Mouse (Mus musculus) spleen, adult 12 weeks (tissue): Measurements from ENCODE around the gene Ltbp3.

ENCODE experiments used
- DNase-seq: peaks from one replicate; pipeline ENCODE4 v3.0.0; 2022; ENCODE audit warnings: low spot score

The Ltbp3 gene

DNA sequence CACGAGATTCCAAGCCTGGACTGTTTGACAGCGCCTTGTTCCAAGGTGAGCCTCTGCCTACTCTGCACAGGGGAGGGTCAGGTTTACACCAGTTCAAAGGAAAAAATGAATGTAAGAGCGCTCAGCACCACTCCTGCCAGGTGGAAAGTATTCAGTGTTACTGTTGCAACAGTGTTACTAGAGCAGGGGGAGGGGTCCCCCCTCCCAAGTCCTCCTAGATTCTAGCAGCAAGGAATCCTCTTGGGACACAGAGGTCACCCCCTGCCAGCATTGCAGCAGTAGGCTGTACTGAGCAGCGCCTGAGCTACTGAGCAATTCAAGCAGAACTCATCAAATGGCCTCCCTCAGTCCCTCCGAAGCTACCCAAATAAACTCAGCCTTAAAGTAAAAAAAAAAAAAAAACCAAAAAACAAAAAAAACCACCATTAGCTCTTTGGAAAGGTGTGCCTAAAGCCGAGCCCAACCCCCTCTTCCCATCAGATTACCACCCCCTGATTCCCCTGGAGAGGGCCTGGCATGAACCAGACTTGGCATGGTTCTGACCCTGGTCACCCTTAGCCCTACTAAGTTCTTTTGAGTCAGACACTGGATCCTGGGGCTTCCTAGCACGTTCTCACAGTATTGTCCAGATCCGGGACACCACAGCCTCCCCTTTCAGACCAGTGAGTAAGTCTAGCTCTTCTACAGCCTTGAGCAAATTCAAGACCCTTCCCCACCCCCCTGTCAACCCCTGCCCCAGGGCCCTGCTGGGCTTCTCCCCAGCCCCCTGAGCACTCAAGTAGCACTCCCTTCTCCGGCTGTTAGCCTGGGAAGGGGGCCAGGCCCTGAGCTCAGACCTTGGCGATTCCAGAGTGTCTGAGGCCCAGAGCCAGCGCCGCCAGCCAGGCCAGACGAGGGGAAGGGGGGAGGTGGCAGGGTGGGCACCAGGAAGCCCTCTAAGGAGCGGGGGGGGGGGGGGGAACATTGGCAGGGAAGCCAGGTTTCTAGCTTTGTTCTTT is at the start of gene Ltbp3:
Ltbp3 (plus strand) TSS at position 585 of the 998 bp plus-strand sequence.
- DNase-seq, result no peak

DNA sequence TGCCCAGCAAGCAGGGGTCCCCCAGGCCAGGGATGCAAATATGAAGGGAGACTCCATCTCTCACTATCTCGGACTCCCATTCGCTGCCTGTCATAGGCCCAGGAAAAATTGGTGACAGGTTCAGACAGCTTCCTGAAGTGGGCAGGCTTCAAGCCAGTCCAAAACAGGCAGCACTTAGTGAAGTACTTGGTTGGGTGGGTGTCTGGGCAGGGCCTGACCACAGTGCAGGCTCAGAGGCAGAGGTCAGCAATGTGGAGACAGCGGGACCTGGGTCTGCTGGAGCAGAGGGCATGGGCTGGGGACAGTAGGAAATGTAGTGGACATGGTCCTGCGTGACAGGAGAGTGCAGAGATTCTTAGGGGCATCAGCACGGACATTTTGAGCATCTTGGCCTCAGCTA is 49.1 kb upstream of the Ltbp3 start:
- DNase-seq, result no peak

- no peak for DNase-seq
Measured at GRCm38 (mm10) chr19:5692086-5692912, 48.4 kb upstream of the Ltbp3 start.

- no peak for DNase-seq
Measured at GRCm38 (mm10) chr19:5692913-5693396, 47.7 kb upstream of the Ltbp3 start.

DNA sequence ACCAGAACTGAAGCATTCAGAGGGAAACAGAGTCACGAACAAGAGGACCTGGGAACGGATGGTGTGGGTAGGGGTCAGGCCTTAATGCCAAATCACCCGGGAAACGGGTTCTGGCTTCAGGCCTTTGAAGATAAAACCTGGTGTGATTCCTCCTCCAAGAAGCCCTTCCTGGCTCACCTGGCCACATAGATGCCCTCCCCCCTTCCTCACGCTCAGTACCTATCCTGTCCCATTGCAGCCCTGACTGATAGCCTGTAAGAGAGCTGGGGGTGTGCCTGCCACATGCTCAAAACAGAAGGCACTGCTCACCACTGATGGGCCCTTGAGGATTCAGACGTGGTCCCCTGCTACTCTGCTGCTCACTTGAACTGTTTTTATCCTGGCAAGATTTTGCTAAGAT is 46.9 kb upstream of the Ltbp3 start:
- no peak for DNase-seq

- DNase-seq, result no peak
Measured at GRCm38 (mm10) chr19:5695849-5696462, 44.7 kb upstream of the Ltbp3 start.

DNA sequence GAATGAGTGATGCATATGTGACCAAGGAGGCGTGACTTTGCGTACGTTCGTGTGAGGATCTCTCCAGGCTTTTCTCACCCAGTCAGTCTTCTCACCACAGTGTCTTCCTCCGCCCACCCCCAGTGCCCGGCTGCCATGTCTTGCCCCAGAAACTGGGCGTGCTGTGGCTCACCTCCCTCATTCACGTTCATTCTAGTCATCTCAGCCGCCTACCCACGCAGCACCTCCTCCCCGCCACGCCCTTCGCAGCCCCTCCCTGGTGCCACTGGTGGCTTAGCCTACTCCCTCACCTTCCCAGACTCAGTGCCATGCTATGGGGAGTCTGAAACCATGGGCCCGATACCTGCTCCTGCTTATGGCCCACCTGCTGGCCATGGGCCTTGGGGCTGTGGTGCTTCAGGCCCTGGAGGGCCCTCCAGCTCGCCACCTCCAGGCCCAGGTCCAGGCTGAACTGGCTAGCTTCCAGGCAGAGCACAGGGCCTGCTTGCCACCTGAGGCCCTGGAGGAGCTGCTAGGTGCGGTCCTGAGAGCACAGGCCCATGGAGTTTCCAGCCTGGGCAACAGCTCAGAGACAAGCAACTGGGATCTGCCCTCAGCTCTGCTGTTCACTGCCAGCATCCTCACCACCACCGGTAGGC is 36.4 kb upstream of the Ltbp3 start, which contains the start of gene Kcnk7:
Kcnk7 (plus strand) TSS at position 205 of the 638 bp plus-strand sequence.
- peak; percentile 59 for DNase-seq

- DNase-seq, result peak; percentile 62
Measured at GRCm38 (mm10) chr19:5704801-5705571, 35.7 kb upstream of the Ltbp3 start.

DNA sequence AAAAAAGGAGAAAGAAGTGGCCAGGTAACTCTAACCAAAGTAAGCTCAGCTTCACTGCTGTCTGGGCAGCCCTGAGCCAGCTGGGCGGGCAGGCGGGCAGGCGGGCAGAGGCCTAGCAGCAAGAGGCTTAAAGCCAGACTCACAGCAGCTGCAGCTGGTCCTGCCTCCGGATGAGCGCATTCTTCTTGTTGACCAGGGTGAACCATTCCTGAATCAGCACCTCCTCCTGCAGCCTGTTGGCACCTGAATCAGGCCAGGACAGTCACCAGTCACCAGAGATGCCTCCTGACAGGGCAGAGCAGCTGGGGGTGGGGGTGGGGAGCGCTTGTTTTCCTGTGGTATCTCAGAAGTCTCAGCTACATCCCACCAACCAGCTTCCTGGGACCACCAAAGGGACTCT is 30.6 kb upstream of the Ltbp3 start:
- no peak for DNase-seq

DNA sequence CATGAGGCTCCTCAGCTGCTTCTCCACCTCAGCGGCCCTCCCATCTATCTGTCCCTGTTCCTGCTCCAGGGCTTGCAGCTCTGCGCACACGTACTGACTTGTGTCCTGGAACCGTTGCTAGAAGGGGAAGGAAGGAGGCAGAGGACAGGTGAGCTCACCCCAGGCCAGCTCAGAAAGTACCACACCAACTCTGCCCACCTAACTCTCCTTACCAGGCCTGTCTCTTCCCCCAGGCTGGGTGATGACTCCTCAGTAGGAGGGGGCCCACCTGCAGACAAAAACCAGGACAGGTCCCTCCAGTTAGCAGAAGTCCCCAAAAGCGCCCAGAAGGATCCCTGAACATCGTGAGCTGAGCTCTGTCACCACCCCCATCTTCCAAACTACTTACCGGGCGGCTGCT is 30.1 kb upstream of the Ltbp3 start:
- no peak for DNase-seq

GRCm38 (mm10) chr19:5711218-5711617 is 29.5 kb upstream of the Ltbp3 start:
- DNase-seq, result peak; percentile 18

DNA sequence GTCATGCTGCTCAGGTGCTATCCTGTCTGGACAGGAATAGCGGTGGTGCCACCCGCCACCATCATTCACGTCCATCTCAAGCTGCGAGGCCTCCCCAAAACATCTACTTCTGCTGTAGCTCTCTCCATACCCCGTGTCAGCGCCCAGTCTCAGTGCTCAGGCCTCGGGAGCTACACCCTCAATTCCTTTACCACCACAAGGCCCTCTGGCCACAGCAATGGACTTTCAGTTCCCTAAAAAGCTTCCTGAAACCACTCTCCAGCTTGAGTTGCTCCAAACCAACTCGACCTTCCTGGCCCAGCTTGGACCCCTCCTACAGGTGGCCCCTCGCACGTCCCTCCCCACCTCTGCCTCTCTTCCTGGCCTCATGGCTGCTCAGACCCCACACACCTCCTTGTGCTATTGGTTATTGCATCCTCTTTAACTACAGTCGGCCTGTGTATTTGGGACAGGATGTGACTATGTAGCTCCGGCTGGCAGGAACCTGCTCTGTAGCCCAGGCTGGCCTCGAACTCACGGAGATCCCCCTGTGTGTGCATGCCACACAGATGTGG is 28.7 kb upstream of the Ltbp3 start:
- no peak for DNase-seq

GRCm38 (mm10) chr19:5713255-5713654 is 27.4 kb upstream of the Ltbp3 start:
- no peak for DNase-seq

- no peak for DNase-seq
Measured at GRCm38 (mm10) chr19:5713730-5714129, 27.0 kb upstream of the Ltbp3 start.

GRCm38 (mm10) chr19:5715793-5716688 is 24.7 kb upstream of the Ltbp3 start:
- peak; percentile 73 for DNase-seq

- DNase-seq, result no peak
Measured at GRCm38 (mm10) chr19:5716955-5717354, 23.7 kb upstream of the Ltbp3 start.

- DNase-seq, result no peak
Measured at GRCm38 (mm10) chr19:5721233-5721632, 19.5 kb upstream of the Ltbp3 start.

- DNase-seq, result peak; percentile 53
Measured at GRCm38 (mm10) chr19:5722848-5723425, 17.8 kb upstream of the Ltbp3 start.

GRCm38 (mm10) chr19:5723934-5724548 is 16.7 kb upstream of the Ltbp3 start:
- DNase-seq, result no peak
